Mouse (Mus musculus): ENCODE data around the gene Notum.

GRCm38 (mm10) chr11:120666617-120667016, 5.6 kb upstream of the Notum start:
- TF ChIP-seq CTCF (IDR thresholded peaks at IDR 0.05; ENCODE audit: low read depth, low read length) (no peak), POLR2A (IDR thresholded peaks at IDR 0.05; ENCODE audit: extremely low read depth, insufficient read depth, low read length) (no peak)
